Mouse (Mus musculus) limb, embryonic 14.5 days (tissue): ENCODE data around the gene Htra3. TPM values are rescaled to one million over a fixed set of nuclear protein-coding genes. Genes with fewer than 3 reads are reported as not detected.

Experiments used
- ATAC-seq: fragments of 200-750 bp; cut with Nextera tagmentation; 2 replicates; pipeline ENCODE4 v1.8.0; 2017; ENCODE audit warnings: low read depth, moderate number of reproducible peaks, moderate TSS enrichment; ENCODE audit not compliant: low FRiP score
- DNase-seq: peaks from one replicate; pipeline ENCODE4 v3.0.0-alpha.2; 2015; ENCODE audit warnings: low spot score
- H3K27ac ChIP-seq: fragments of 300-500 bp; sonication (generic); replicated peaks from 2 replicates; pipeline ENCODE4 v1.5.1; 2014; ENCODE audit warnings: low read depth, mild to moderate bottlenecking, low read length, moderate library complexity, mixed read lengths
- H3K27me3 ChIP-seq: fragments of 300-500 bp; sonication (generic); 2 replicates; pipeline ENCODE4 v1.6.1; 2014; ENCODE audit warnings: low read length, mixed read lengths; ENCODE audit not compliant: control insufficient read depth, insufficient read depth
- H3K36me3 ChIP-seq: fragments of 300-500 bp; sonication (generic); 2 replicates; pipeline ENCODE4 v1.6.1; 2014; ENCODE audit warnings: mild to moderate bottlenecking, low read length, moderate library complexity, mixed read lengths; ENCODE audit not compliant: control insufficient read depth, insufficient read depth
- H3K4me1 ChIP-seq: fragments of 300-500 bp; sonication (generic); 2 replicates; pipeline ENCODE4 v1.6.1; 2014; ENCODE audit warnings: antibody characterized with exemption, low read length, mixed read lengths; ENCODE audit not compliant: control insufficient read depth, insufficient read depth
- H3K4me2 ChIP-seq: fragments of 300-500 bp; sonication (generic); replicated peaks from 2 replicates; pipeline ENCODE4 v1.6.1; 2014; ENCODE audit warnings: low read depth, mild to moderate bottlenecking, low read length, moderate library complexity; ENCODE audit not compliant: severe bottlenecking
- H3K4me3 ChIP-seq: fragments of 300-500 bp; sonication (generic); replicated peaks from 2 replicates; pipeline ENCODE4 v1.5.1; 2014; ENCODE audit warnings: low read length
- H3K9ac ChIP-seq: fragments of 300-500 bp; sonication (generic); 2 replicates; pipeline ENCODE4 v1.6.1; 2014; ENCODE audit warnings: mild to moderate bottlenecking, low read depth, low read length, moderate library complexity; ENCODE audit not compliant: severe bottlenecking
- H3K9me3 ChIP-seq: fragments of 300-500 bp; sonication (generic); 2 replicates; pipeline ENCODE4 v1.6.1; 2016; ENCODE audit warnings: low read length; ENCODE audit not compliant: control insufficient read depth
- POLR2A ChIP-seq: fragments of 200-500 bp; IDR thresholded peaks from 2 replicates; pipeline ENCODE4 v1.8.0; 2012; ENCODE audit warnings: inconsistent platforms, mild to moderate bottlenecking, moderate library complexity, borderline replicate concordance; ENCODE audit not compliant: insufficient read depth, insufficient read length; ENCODE audit errors: extremely low read depth
- WGBS: fragments of 180-500 bp; shearing (Covaris S2); extraction: QIAGEN DNeasy Blood & Tissue Kit; methylation state at CpG from one replicate; pipeline ENCODE4 v1.1.7; 2014; 5-methylcytosine and 5-hydroxymethylcytosine counted together
- polyA plus RNA-seq, 2 experiments: library from polyadenylated mRNA; depleted of rRNA in 1 of 2; stranded (reverse) in 1 of 2; unstranded in 1 of 2; fragments of >200 nt; fragmentation: Nextera tagmentation in 1 of 2; extraction: Ambion mirVana in 1 of 2; gene quantifications; 2 replicates each; pipeline versions ENCODE4 v1.2.1 to v1.2.3; 2012 to 2014

The Htra3 gene
- polyA plus RNA-seq, 2 experiments, result 48.8 to 59.2 TPM

DNA sequence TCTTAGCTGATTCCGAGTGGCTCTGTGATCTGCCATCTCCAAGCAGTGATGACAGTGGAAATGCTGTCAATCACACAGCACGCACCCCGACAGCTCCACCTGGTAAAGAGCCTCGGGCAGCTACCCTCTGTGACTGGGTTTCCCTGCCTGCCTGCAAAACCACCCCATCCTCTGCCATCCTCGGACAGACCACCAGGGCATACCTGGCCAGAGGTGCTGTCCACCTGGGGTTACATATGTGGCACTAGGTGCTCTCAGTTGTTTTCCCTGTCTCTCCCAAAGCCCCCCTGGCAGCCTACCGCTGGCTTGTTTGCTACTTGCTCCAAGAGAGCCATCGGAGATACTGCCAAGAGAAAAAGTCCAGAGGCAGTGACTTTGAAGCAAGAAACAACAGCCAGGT is 72.8 kb downstream of the Htra3 start:
- H3K4me2 ChIP-seq, result no peak overlapping the region
- no peaks in the 10 kb centered on the region for H3K9me3 ChIP-seq
- H3K27me3 ChIP-seq, result no peaks in the 10 kb centered on the region
- H3K27ac ChIP-seq, result no peak overlapping the region
- no peak overlapping the region for H3K9ac ChIP-seq
- 74% methylated on average over 7 of the region's 7 CpGs for WGBS
- TF ChIP-seq POLR2A, result no peak
- DNase-seq (no peak), ATAC-seq (no peak)
- no peak overlapping the region for H3K4me3 ChIP-seq
- H3K36me3 ChIP-seq, result peaks cover 25% of the 10 kb centered on the region
- peaks cover 32% of the 10 kb centered on the region for H3K4me1 ChIP-seq

- DNase-seq, result no peak
- H3K4me1 ChIP-seq, result peaks cover 26% of the 10 kb centered on the region
- no peaks in the 10 kb centered on the region for H3K9me3 ChIP-seq
- H3K27ac ChIP-seq, result no peak overlapping the region
- no peak overlapping the region for H3K4me2 ChIP-seq
- TF ChIP-seq POLR2A, result no peak
- H3K4me3 ChIP-seq, result no peak overlapping the region
- H3K9ac ChIP-seq, result no peak overlapping the region
- H3K36me3 ChIP-seq, result peaks cover 38% of the 10 kb centered on the region
- no peak for ATAC-seq
- WGBS, result 86% methylated on average over 7 of the region's 7 CpGs
- no peaks in the 10 kb centered on the region for H3K27me3 ChIP-seq
Observed at GRCm38 (mm10) chr5:35605355-35605754, 74.2 kb downstream of the Htra3 start.

Other genes with a start within 250 kb of the Htra3 start
- 9.9 and 10.1 TPM in 2 replicates for gene Cpz, start 154.1 kb downstream of the Htra3 start, polyA plus RNA-seq (2012; rRNA removed)
- 5.6 and 7.8 TPM in 2 replicates for gene Cpz, start 154.1 kb downstream of the Htra3 start, polyA plus RNA-seq (2014; fragmentation: Nextera tagmentation; extraction: Ambion mirVana)
- gene Trmt44, start 104.7 kb downstream of the Htra3 start, polyA plus RNA-seq (2012; rRNA removed), result 7.5 and 8.3 TPM in 2 replicates
- 7.6 and 8.5 TPM in 2 replicates for gene Trmt44, start 104.7 kb downstream of the Htra3 start, polyA plus RNA-seq (2014; fragmentation: Nextera tagmentation; extraction: Ambion mirVana)
- 31.1 and 31.3 TPM in 2 replicates for gene Acox3, start 96.7 kb downstream of the Htra3 start, polyA plus RNA-seq (2012; rRNA removed)
- 14.2 and 15.0 TPM in 2 replicates for gene Acox3, start 96.7 kb downstream of the Htra3 start, polyA plus RNA-seq (2014; fragmentation: Nextera tagmentation; extraction: Ambion mirVana)
- gene Sh3tc1, start 60.2 kb upstream of the Htra3 start, polyA plus RNA-seq (2012; rRNA removed), result 2.9 and 3.5 TPM in 2 replicates
- 4.6 and 5.2 TPM in 2 replicates for gene Sh3tc1, start 60.2 kb upstream of the Htra3 start, polyA plus RNA-seq (2014; fragmentation: Nextera tagmentation; extraction: Ambion mirVana)
- gene Ablim2, start 78.1 kb upstream of the Htra3 start, polyA plus RNA-seq (2012; rRNA removed), result 3.8 and 4.7 TPM in 2 replicates
- gene Ablim2, start 78.1 kb upstream of the Htra3 start, polyA plus RNA-seq (2014; fragmentation: Nextera tagmentation; extraction: Ambion mirVana), result 1.8 and 1.9 TPM in 2 replicates
- 20.4 and 25.6 TPM in 2 replicates for gene Afap1, start 213.5 kb upstream of the Htra3 start, polyA plus RNA-seq (2012; rRNA removed)
- gene Afap1, start 213.5 kb upstream of the Htra3 start, polyA plus RNA-seq (2014; fragmentation: Nextera tagmentation; extraction: Ambion mirVana), result 19.5 and 21.6 TPM in 2 replicates